Mouse (Mus musculus): ENCODE measurements around the gene Abca7.
"Not testable (repeated sequence)": the region's sequence is repeated elsewhere in the genome, so short reads cannot be mapped to it uniquely, and the experiment has no call there.

Abca7 gene

DNA sequence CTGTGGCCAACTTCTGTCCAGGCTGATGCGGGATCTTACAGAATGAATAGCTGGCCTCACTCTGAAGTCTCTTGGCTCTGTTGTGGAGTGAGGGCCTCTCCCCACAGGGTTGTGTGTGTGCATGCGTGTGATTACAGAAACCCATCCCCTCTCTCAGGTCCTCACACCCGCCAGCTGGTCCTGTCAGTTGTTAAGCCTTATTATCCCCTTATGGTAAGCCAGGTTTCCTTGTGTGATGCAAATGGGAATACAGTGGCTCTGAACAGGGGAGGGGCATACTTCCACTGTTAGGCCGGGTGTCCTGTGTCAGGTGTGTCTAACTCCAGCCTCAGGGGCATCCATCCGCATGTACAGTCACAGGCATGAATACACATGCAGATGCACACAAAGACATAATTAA is 49.5 kb downstream of the Abca7 start:
- DNase-seq (ENCODE audit: low spot score), result no peak

DNA sequence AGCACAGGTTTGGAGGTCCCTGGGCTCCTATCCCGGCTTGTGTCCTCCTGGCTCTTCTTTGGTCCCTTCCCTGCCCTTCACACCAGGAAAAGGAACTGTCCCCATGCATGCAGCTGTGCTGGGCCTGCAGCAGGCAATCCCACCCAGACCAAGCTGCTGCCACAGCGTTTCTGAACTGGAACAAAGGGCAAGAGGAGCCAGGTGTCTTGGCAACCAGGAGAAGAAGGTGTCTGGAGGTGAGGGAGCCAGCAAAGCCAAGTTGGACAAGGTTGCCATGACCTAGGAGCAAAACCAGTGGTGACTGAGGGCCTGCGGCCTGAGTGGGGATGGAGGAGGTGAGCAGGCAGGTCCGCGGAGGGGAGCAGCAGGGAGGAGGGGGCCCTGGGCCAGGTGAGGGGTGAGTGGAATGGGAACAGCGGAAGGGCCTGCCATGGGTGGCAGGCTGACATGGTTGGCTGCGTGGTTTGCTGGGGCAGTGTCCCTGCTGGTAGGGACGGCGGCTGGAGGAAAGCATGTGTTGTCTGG is 50.8 kb downstream of the Abca7 start, which contains the start of gene Gpx4:
Gpx4 (plus strand) TSS at position 126 of the 525 bp plus-strand sequence.
- DNase-seq (ENCODE audit: low spot score), result no peak

DNA sequence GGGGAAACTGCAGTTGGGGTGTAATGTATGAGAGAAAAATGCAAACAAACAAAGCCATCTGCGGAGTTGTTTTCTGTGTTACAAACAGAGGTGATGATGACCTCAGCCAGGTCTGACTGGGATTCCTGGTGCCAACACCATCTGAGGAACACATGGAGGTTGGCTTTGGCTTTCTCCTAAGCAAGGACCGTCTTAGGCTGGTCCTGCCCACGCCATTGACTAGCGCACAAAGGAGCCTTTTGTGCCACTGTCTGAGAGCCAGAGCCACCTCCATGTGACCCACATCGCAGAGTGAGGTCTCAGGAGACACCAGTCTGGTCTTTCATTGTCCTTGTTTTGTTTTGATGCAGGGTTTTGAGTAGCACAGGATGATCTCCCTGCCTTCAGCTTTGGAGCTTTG is 52.1 kb downstream of the Abca7 start:
- no peak for DNase-seq (ENCODE audit: low spot score)

DNA sequence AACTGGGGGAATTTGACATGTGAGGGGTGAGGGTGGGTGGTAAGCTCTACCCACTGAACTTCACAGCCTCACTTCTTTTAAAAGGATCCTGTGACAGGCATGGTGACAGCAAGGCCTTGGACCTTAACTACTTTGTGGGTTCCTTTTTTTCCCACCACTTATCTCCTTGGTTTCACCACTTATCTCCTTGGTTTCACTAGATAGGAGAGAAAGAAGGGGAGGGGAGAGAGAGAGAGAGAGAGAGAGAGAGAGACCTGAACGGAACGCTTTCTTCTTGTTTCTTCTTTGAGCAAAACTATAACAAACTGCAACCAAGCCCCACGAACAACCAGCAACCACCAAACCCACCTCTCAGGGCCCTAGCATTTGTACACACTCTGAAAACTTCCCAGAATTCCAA is 52.5 kb downstream of the Abca7 start:
- DNase-seq (ENCODE audit: low spot score), result no peak

DNA sequence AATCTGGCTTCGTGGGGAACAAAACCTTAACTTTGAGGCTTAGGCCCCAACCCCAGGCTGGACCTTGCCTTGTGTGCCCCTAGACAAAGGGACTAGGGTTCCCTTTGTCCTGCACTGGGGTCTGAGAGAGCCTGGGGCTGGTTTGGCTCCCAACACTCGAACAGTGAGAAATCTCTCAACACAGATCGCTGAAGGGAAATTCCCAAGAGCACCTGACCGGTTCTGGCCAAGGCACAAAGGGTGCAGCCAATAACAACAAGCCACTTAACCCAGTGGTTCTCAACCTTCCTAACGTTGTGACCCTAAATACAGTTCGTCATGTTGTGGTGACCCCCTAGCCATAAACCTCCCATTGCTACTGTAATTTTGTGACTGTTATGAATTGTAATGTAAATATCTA is 54.0 kb downstream of the Abca7 start:
- DNase-seq (ENCODE audit: low spot score), result no peak

DNA sequence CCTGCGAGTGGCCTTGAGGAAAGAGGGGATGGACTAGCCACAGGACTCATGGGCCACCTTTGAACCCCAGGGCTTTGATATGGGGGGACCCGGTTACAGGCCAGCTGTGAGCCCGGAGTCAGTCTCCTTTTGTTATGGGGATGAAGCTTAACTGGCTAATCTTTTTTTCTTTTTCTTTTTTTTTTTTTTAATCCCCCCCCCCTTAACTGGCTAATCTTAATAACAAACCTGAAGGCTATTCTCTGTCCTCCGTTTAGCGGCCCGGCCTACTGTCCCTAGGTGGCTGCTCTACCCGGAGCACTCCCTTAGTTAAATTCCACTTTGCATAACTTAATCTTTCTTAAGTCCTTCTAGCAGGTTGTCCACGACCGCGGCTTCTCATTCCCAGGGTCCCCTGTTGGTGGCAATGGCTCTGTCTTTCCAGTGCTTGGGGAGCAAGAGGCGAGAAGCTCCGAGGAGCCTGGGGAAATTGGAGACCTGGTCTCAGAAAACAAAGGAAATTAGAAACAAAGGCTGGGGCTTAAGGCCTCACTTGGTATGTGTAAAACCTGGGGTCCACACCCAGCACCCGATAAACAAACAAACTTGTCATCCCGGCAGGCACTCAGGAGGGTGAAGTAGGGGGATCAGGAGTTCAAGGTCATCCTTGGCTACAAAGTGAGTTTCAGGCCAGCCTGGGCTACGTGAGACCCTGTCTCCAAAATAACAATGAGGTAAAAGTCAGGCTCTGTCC is 54.8 kb downstream of the Abca7 start:
- no peak for DNase-seq (ENCODE audit: low spot score)

DNA sequence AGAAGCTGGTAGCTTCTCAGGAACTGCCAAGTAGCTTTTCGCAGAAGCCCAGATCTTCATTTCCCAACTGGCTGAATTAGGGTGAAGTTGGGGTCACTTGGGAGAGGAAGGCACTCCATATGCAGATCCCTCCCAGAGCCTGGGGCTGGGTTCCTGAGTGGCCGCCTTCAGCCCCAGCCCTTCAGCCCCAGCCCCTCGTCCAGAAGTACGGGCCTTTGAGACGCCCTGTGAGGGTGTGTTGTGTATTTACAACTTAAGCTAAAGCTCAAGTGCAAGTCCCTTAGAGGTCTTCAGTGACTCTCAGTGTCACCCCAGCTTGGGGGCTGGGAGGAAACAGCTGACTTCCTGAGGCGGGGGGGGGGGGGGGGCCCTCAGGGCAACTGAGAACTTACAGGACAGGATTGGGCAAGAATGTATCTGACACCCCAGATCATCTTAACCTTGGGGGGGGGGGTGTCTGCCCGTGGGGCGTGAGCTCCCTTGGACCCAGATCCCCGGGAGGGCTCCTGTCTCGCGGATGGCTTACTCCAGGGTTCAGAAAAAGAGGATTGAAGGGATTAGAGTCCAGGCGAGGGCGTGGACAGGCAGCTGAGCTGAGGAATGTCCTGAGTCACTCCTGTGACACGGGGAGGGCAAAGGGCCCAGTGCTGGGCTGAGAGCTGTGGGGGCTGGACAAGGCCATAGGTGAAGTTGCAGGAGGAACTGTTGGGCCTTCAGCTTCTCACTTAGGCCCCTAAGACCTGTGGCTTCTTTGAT is 55.5 kb downstream of the Abca7 start:
- DNase-seq (ENCODE audit: low spot score), result no peak

DNA sequence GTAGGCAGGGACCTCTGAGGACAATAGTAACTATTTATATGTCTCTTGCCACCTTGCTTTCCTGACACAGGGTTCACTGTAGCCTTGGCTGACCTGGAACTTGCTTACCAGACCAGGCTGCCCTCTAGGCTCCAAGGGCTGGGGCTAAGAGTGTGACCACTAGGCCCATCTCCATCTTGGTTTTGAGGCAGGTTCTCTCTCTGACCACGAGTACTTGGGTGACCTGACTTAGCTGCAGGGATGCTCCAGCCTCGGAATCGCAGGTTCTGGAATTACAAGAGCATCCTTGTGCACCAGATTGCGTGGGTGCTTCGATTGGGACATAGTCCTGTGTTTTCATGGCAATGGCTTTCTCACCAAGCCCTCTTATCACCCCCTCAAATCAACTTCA is 56.1 kb downstream of the Abca7 start:
- no peak for DNase-seq (ENCODE audit: low spot score)

DNA sequence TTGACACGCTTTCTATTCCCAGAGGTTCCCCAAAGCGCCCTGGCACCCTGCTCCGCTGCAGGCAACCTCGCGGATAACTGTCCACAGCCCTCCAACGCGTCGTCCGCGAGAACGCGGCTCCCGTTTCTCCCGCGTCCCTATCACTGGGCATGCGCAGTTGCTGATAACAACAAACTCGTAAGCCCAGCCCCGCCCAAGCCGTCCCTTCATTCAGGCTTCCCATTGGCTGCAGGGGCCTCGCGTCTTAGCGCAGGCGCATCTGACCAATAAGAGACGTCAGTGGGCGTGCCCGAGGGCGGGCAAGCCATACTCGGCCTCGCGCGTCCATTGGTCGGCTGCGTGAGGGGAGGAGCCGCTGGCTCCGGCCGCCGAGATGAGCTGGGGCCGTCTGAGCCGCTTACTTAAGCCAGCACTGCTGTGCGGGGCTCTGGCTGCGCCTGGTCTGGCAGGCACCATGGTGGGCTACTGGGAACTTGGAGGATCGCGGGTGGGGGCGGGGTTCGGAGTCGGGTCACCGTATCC is 57.0 kb downstream of the Abca7 start:
- DNase-seq (ENCODE audit: low spot score), result peak; percentile 100

DNA sequence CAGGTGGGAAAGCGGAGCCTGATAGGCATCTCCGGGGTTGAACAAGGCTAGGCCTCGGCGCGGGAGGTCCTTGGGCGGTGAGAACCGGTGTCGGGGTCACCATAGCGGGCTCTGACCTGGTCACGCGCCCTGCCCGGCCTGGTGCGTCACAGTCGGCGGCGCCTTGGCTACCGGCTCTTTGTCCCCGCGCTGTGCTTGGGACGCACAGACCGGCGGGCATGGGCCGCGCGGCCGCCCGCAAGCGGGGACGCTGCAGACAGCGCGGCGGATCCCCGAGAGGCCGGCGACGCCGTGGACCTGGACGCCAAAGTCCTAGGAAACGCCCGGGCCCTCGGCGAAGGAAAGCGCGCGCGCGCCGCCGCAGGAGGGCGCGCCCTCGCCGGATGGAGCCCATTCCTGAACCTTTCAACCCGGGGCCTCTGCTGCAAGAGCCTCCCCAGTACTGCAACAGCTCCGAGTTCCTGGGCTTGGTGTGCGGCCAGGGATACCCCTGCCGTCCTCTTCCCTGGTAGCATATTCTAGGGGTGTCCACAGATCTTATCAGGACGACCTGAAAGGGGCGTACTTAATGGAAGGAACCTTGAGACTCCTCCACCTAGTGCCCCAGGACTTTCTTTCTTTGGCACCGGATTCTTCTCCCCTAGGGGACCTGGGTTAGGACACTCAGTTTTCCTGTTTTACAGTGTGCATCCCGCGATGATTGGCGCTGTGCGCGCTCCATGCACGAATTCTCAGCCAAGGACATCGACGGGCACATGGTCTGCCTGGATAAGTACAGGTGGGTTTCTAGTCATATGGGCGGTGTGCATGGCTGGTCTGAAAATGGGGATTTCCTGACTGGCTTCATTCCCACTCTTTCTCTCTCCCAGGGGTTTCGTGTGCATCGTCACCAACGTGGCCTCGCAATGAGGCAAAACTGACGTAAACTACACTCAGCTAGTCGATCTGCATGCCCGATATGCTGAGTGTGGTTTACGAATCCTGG is 57.8 kb downstream of the Abca7 start:
- peak; percentile 69 for DNase-seq (ENCODE audit: low spot score)

DNA sequence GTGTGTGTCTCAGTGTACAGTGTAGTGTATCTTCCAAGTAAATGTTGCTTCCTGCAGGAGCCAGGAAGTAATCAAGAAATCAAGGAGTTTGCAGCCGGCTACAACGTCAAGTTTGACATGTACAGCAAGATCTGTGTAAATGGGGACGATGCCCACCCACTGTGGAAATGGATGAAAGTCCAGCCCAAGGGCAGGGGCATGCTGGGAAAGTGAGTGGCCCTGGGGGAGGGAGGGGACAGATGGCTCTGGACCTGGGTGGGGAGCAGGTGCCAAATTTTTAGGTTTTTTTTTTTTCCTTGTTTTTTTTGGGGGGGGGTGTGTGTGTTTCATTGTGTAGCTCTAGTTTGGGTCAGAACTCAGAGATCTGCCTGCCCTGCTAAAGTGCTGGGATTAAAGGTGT is 58.6 kb downstream of the Abca7 start:
- DNase-seq (ENCODE audit: low spot score), result not testable (repeated sequence)

DNA sequence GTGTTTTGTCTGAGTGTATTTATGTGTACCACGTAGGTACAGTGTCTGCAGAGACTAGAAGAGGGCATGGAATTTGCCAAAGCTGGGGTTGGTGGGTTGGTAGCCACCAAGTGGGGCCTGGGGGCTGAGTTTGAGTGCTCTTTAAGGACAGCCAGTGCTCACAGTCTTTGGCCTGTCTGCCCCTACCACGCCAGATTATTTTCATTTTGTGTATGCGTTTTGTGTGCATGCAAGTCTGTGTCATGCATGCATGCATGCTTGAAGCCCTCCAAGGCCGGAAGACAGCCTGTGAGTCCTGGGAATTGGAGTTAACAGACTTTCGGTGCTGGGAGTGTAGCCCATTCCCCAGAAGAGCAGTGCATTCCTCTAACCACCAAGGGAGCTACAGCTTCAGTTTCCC is 59.1 kb downstream of the Abca7 start:
- no peak for DNase-seq (ENCODE audit: low spot score)

DNA sequence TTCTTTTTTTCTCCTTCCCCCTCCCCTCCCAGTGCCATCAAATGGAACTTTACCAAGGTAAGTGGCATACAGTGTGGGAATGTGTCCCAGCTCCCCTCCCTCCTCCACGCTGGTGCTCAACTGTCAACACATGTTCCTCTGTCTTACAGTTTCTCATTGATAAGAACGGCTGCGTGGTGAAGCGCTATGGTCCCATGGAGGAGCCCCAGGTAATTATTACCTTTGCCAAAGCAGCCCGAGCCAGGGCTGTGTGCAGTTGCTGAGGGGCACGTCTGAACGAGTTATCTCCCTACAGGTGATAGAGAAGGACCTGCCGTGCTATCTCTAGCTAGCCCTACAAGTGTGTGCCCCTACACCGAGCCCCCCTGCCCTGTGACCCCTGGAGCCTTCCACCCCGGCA is 59.6 kb downstream of the Abca7 start:
- no peak for DNase-seq (ENCODE audit: low spot score)

DNA sequence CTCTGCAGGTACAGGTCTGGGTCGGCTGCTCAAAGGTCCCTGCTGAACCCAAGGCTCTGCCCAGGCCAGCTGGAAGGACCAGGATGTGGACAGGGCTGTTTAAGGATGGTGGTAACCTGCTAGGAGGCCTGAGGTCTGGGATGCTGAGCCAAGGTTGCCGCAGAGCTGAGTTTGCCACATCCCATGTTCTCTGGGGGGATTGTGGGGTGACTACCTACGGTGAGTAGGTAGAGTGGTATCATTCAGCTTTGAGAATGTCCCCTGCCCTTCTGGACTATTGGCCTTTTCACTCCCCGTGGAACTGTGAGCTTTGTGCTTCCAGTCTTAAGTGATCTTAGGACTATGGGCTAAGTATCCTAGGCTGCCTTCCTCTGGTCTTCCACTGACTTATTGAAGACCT is 60.2 kb downstream of the Abca7 start:
- no peak for DNase-seq (ENCODE audit: low spot score)

DNA sequence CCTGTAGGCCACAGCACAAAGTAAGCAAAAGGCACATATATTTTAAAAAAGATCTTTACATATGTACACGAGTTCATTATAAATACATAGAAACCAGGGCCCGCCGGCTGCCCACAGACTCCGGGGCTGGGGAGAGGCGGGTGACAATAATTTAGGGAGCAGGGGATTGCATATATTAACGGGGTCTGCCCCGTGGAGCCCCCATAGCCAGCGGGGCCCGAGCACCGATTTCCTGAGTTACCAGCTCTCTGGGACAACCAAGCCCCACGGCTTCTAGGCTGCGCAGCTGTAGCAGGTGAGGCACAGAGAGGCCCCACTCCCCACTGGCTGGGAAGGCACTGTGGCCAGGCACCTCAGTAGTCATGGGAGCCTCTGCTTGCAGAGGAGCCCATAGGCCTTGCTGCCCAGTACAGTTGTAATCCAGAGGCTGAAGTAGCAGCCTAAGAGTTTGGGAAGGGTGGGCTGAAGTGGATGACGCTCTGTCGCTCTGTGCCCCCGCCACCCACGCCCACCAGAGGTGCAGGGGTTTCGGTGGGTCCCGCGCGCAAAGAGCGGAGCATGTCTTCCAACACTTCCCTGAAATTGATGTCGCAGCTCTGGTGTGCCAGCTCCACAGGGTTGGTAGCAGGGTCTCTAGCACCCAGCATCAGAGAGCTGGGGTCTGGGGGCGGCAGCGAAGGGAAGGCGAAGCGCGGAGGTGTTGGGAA is 60.8 kb downstream of the Abca7 start:
- DNase-seq (ENCODE audit: low spot score), result no peak

DNA sequence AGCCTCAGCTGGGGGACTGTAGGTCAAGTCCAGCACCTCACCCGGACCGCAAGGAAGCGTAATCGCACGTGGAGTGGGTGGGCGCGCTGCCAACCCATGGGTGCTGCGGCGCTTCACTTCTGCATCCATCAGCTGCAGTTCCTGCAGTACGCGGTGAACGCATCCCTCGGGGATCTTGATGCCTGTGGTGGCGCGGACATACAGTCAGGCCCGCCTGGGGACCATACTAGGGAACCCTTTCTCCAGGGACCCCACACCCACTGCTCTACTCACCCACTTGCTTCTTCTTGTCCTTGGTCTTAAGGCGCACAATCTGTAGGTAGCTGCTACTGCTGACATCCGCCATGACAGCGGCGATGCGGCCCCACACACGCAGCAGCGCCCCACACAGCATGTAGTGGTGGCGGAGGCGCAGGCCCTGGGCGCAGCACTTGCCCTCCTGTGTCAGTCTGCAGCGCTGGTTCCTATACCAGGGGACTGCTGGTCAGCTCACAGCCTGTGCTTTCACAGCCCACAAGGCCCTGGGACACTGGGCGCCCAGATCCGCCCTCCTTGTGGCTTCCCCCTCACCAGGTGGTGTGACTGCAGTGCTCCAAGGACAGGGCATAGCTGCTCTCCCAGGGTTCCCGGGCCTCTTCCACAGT is 61.5 kb downstream of the Abca7 start:
- DNase-seq (ENCODE audit: low spot score), result no peak

DNA sequence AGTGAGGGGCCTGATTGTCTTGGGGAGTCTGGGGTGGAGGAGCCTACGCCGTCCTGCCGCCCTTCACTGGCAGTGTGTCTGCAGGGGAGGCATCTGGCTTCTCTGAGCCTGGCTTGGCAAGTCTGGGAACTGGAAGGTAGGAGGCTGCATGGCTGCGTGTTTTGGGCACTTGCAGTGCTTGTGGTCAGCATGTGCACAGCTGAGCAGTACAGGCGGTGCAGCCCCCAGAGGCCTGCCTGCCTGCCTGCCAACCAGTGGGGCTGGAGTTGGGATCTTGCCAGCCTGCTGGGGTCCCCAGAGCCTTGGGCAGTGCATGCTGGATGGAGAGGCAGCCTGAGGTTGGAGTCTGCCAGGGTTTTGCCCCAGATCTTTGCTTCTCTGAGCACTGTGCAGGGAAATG is 66.8 kb downstream of the Abca7 start:
- no peak for DNase-seq (ENCODE audit: low spot score)

DNA sequence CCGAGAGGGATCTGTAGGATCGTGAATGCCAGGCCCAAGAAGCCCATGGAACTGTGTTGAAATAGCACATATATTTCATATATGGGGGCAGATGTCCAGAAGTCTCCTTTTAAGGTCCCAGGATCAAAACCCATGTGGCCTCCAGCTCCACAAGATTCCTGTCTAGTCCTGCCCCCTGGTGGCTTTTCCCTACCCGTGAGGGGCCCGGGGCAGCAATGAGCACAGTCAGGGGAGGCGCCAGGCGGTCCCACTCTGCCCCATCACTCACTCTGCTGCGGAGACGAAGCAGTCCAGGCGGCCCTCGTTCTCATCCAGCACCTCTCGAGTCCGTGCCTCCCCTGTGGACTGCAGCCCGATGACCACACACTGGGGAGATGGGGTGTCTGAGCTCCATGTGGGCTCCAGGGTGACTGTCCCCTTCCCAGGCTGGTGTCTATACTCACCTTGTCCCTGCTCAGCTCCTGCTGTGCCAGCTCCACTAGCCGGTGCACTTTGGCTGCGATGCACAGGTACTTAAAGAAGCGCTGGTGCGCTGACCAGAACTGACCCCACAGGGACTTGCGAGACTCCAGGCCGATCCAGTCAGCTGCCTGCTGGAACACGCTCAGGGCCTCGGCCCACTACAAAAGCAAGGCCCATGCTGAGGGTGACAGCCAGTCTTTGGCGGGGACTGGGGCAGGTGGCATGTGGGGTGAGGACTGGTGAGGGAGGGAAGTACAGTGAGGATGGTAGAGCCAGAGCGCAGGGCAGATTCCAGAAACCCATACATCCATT is 67.8 kb downstream of the Abca7 start:
- DNase-seq (ENCODE audit: low spot score), result no peak

All from layer of hippocampus, adult 11-12 months (tissue).